Mouse (Mus musculus): ENCODE measurements around the gene Lhpp. TPM values are rescaled to one million over a fixed set of nuclear protein-coding genes. Genes with fewer than 3 reads are reported as not detected.

Lhpp gene
- polyA plus RNA-seq, 1 experiment from 2014 or later, result 20.4 TPM

DNA sequence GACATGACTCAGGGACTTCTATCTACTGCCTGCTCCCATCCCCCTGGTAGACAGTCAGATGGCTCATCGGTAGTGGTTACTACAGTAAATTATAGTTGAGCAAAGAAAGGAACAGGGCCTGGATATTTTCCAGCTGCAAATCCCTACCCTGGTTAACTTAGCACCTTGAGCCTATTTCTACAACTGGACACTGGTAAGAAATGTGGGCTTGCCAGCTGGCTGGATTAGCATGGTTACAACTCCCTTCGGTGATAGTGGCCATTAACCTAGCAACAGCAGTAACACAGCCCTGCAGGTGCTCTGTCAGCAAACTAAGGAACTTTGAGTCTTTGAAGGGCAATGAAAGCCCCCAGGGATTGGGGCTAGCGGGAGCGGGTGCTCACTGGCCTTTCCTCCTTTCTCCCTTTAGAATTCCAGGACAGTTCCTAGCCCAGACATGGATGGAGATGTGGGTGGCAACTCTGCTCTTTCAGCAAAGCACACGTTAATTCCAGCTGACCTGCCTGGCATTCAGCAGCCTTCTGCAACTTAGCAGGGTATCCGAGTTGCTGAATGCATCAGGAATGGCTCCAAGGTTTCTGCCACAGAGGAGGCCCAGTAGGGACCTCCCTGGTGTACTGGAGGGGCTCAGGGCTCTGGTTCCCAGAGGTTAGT, 121.8 kb downstream of the Lhpp start:
- no peak for DNase-seq (ENCODE audit: low spot score)
- no peaks in the 10 kb centered on the region for H3K27me3 ChIP-seq (ENCODE audit: control insufficient read depth, insufficient read depth, low read length)
- H3K4me2 ChIP-seq (replicated peaks; ENCODE audit: low read depth, low read length), result no peak overlapping the region
- H3K9me3 ChIP-seq (ENCODE audit: control insufficient read depth, low read length), result no peaks in the 10 kb centered on the region
- no peak for ATAC-seq (ENCODE audit: low FRiP score)
- 56% methylated on average over 6 of the region's 6 CpGs for WGBS
- H3K36me3 ChIP-seq (ENCODE audit: control insufficient read depth, insufficient read depth, low read length), result no peaks in the 10 kb centered on the region
- peaks cover 22% of the 10 kb centered on the region for H3K4me1 ChIP-seq (replicated peaks; ENCODE audit: control insufficient read depth, insufficient read depth, low read length)
- no peak overlapping the region for H3K9ac ChIP-seq (ENCODE audit: low read depth, low read length)
- no peak overlapping the region for H3K27ac ChIP-seq (ENCODE audit: low read depth, low read length)
- no peak overlapping the region for H3K4me3 ChIP-seq (ENCODE audit: low read depth, low read length)

- no peak overlapping the region for H3K4me2 ChIP-seq (replicated peaks; ENCODE audit: low read depth, low read length)
- H3K4me3 ChIP-seq (ENCODE audit: low read depth, low read length), result no peak overlapping the region
- WGBS, result 37% methylated on average over 6 of the region's 6 CpGs
- no peak; the same call in 1 of the 2 replicates for ATAC-seq (ENCODE audit: low FRiP score)
- H3K9me3 ChIP-seq (ENCODE audit: control insufficient read depth, low read length), result no peaks in the 10 kb centered on the region
- H3K27ac ChIP-seq (ENCODE audit: low read depth, low read length), result peak overlapping the region; percentile 63; the same call in 1 of the 2 replicates
- no peak for DNase-seq (ENCODE audit: low spot score)
- H3K9ac ChIP-seq (ENCODE audit: low read depth, low read length), result no peak overlapping the region
- H3K4me1 ChIP-seq (replicated peaks; ENCODE audit: control insufficient read depth, insufficient read depth, low read length), result peaks cover 22% of the 10 kb centered on the region
- no peaks in the 10 kb centered on the region for H3K27me3 ChIP-seq (ENCODE audit: control insufficient read depth, insufficient read depth, low read length)
- H3K36me3 ChIP-seq (ENCODE audit: control insufficient read depth, insufficient read depth, low read length), result no peaks in the 10 kb centered on the region
Measured at GRCm38 (mm10) chr7:132733521-132733920, 123.1 kb downstream of the Lhpp start.

DNA sequence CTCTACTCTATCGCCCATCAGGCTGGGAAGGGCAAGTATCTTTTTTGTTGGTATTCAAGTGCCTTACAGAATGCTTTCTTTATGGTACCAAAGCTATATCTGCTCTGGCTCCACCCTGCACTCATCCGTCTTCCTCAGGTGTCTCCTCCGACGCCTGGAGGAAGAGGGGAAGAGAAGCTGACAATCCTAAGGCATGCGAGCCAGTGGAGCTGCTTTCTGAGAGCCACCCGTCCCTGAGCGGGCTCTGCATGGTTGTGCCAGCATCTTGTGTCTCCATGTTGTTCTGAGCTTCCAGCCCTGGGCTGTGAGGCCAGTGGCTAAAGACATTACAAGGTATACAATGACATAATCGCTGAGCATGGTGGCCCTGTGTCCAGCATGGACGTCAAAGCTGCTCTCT, 123.8 kb downstream of the Lhpp start:
- Histone ChIP-seq H3K4me1 (replicated peaks; ENCODE audit: control insufficient read depth, insufficient read depth, low read length) (peaks cover 22% of the 10 kb centered on the region), H3K4me2 (replicated peaks; ENCODE audit: low read depth, low read length) (no peak overlapping the region), H3K27ac (ENCODE audit: low read depth, low read length) (peak overlapping the region; percentile 48; the same call in 1 of the 2 replicates), H3K9me3 (ENCODE audit: control insufficient read depth, low read length) (no peaks in the 10 kb centered on the region), H3K27me3 (ENCODE audit: control insufficient read depth, insufficient read depth, low read length) (no peaks in the 10 kb centered on the region), H3K4me3 (ENCODE audit: low read depth, low read length) (no peak overlapping the region), H3K9ac (ENCODE audit: low read depth, low read length) (no peak overlapping the region), H3K36me3 (ENCODE audit: control insufficient read depth, insufficient read depth, low read length) (no peaks in the 10 kb centered on the region)
- WGBS, result 68% methylated on average over 9 of the region's 9 CpGs
- DNase-seq (ENCODE audit: low spot score) (no peak), ATAC-seq (ENCODE audit: low FRiP score) (no peak)

DNA sequence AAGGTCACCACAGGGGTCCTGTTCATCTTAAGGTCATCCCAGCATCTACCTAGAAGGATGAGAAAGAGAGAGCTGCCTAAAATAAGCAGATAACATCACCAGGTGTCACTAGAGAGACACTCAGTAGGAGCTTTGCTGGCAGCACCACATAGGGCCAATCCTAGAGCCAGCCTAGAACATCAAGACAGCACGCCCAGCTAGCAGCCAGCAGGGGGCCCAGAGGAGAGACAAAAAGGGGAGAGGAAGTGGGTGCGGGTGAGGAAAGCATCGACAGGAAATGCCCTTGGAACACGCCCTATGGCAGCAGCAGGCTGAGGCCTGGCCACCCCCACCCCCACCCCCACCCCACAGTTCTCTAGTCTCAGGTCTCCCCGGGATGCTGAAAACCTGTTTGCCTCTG, 124.7 kb downstream of the Lhpp start:
- DNase-seq (ENCODE audit: low spot score) (no peak), ATAC-seq (ENCODE audit: low FRiP score) (no peak)
- peaks cover 22% of the 10 kb centered on the region for H3K4me1 ChIP-seq (replicated peaks; ENCODE audit: control insufficient read depth, insufficient read depth, low read length)
- no peaks in the 10 kb centered on the region for H3K36me3 ChIP-seq (ENCODE audit: control insufficient read depth, insufficient read depth, low read length)
- WGBS, result 62% methylated on average over 5 of the region's 5 CpGs
- no peak overlapping the region for H3K4me3 ChIP-seq (ENCODE audit: low read depth, low read length)
- H3K9me3 ChIP-seq (ENCODE audit: control insufficient read depth, low read length), result no peaks in the 10 kb centered on the region
- H3K4me2 ChIP-seq (replicated peaks; ENCODE audit: low read depth, low read length), result no peak overlapping the region
- H3K27me3 ChIP-seq (ENCODE audit: control insufficient read depth, insufficient read depth, low read length), result no peaks in the 10 kb centered on the region
- no peak overlapping the region for H3K9ac ChIP-seq (ENCODE audit: low read depth, low read length)
- H3K27ac ChIP-seq (ENCODE audit: low read depth, low read length), result no peak overlapping the region

DNA sequence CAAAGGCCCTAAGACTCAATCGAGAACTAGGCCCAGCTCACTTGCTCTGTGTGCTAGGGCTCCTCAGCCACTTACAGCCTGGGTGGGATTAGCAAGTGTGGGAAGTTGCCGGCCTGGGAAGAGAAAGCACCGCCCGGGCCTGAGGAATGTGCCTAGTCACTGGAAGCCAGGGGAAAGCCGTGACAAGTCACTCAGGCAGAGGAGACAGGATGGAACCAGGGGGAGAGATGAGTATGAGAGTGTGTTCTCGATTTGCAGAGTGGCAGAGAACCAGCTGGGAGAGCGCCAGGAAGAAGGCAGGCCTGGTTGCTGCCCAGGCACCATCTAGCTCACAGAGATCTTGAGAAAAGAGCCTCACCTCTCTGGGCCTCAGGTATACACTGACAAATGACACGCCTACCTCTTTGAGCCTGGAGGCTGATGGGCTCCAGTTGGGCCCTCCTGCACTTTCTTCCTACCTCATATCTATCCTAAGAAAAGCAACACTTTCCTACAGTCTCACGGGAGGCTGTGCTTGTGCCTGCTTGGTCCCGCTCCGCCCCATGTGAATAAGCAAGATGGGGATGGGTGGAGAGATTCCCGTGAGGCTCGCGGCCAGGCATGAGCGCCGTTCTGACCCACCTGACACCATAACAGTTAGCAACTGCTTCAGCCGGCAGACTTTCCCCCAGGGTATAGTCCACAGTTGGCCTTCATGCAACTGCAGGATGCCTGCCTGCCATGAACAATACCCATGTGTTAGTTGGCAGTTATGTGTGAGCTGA, 125.8 kb downstream of the Lhpp start:
- Histone ChIP-seq H3K36me3 (ENCODE audit: control insufficient read depth, insufficient read depth, low read length) (no peaks in the 10 kb centered on the region), H3K4me1 (replicated peaks; ENCODE audit: control insufficient read depth, insufficient read depth, low read length) (peaks cover 20% of the 10 kb centered on the region), H3K27ac (ENCODE audit: low read depth, low read length) (no peak overlapping the region), H3K9me3 (ENCODE audit: control insufficient read depth, low read length) (no peaks in the 10 kb centered on the region), H3K4me3 (ENCODE audit: low read depth, low read length) (no peak overlapping the region), H3K9ac (ENCODE audit: low read depth, low read length) (no peak overlapping the region), H3K4me2 (replicated peaks; ENCODE audit: low read depth, low read length) (no peak overlapping the region), H3K27me3 (ENCODE audit: control insufficient read depth, insufficient read depth, low read length) (no peaks in the 10 kb centered on the region)
- ATAC-seq (ENCODE audit: low FRiP score), result no peak
- DNase-seq (ENCODE audit: low spot score), result no peak
- 67% methylated on average over 17 of the region's 17 CpGs for WGBS

DNA sequence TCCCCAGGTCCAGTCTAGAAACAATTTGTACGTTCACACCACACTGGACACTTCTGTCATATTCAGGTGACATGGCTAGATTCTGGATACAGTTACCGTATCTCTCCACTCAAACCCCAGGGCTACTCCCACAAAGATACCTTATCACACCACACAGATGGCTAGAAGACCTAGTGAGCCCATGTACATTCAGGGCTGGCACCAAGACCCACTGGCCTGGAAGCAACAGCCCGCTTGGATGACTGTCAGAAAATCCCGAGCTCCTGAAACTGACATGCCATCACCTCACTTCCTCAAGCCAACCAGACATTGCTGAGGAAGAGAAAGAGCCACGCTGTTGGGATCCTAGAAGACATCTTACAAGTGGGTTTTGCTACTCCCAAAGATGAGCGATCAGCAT, 128.4 kb downstream of the Lhpp start:
- H3K9me3 ChIP-seq (ENCODE audit: control insufficient read depth, low read length), result no peaks in the 10 kb centered on the region
- no peaks in the 10 kb centered on the region for H3K27me3 ChIP-seq (ENCODE audit: control insufficient read depth, insufficient read depth, low read length)
- no peak overlapping the region for H3K9ac ChIP-seq (ENCODE audit: low read depth, low read length)
- no peak overlapping the region for H3K4me2 ChIP-seq (replicated peaks; ENCODE audit: low read depth, low read length)
- H3K27ac ChIP-seq (ENCODE audit: low read depth, low read length), result no peak overlapping the region
- peaks cover 6% of the 10 kb centered on the region for H3K4me1 ChIP-seq (replicated peaks; ENCODE audit: control insufficient read depth, insufficient read depth, low read length)
- ATAC-seq (ENCODE audit: low FRiP score) (no peak), DNase-seq (ENCODE audit: low spot score) (no peak)
- H3K36me3 ChIP-seq (ENCODE audit: control insufficient read depth, insufficient read depth, low read length), result no peaks in the 10 kb centered on the region
- no peak overlapping the region for H3K4me3 ChIP-seq (ENCODE audit: low read depth, low read length)
- WGBS, result 93% methylated on average over 6 of the region's 6 CpGs

DNA sequence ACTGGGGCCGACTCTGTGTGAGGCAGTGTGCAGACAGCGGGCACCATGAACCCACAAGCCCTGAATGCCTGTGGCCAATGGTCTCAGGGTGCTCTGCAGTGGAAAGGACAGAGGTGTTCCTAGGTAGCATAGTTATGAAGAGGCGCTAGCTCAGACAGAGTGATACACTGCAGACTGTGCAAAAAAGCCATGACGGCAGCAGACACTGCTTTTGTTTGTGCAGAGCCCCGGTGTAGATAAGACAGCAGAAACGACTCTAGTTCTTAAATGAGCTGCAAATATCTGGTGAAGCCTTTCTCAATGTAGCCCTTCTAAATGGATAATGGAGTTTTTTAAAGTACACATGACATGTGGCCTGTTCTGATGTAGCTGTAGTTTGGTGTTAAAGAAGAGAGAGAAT, 129.4 kb downstream of the Lhpp start:
- H3K4me3 ChIP-seq (ENCODE audit: low read depth, low read length), result no peak overlapping the region

DNA sequence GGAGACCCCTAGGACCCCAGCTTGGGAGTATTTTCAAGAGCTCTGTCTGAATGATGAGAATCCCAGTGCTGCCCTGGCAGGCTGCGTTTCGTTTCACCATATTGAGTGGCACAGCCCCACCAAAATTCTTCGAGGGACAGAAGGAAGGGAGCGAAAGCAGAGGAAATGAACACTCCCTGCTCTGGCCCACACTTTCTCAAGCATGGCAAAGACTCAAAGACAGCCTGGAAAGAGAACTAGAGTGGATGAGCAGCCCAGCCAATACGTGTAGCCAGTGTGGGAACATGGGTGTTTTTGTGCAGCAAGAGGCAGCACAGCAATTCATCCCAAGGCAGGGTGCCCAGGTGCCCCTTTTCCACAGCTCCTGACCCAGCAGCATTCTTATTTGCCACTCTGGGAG, 132.5 kb downstream of the Lhpp start:
- H3K9me3 ChIP-seq (ENCODE audit: control insufficient read depth, low read length), result no peaks in the 10 kb centered on the region
- H3K27ac ChIP-seq (ENCODE audit: low read depth, low read length), result no peak overlapping the region
- ATAC-seq (ENCODE audit: low FRiP score) (no peak), DNase-seq (ENCODE audit: low spot score) (no peak)
- no peaks in the 10 kb centered on the region for H3K36me3 ChIP-seq (ENCODE audit: control insufficient read depth, insufficient read depth, low read length)
- no peaks in the 10 kb centered on the region for H3K4me1 ChIP-seq (replicated peaks; ENCODE audit: control insufficient read depth, insufficient read depth, low read length)
- H3K4me3 ChIP-seq (ENCODE audit: low read depth, low read length), result no peak overlapping the region
- whole genome bisulfite sequencing, result 87% methylated on average over 5 of the region's 5 CpGs
- H3K27me3 ChIP-seq (ENCODE audit: control insufficient read depth, insufficient read depth, low read length), result no peaks in the 10 kb centered on the region
- H3K4me2 ChIP-seq (replicated peaks; ENCODE audit: low read depth, low read length), result no peak overlapping the region
- H3K9ac ChIP-seq (ENCODE audit: low read depth, low read length), result no peak overlapping the region

More for the DNA sequence above, 129.4 kb downstream of the Lhpp start:
- Histone ChIP-seq H3K9me3 (ENCODE audit: control insufficient read depth, low read length) (no peaks in the 10 kb centered on the region), H3K9ac (ENCODE audit: low read depth, low read length) (no peak overlapping the region), H3K27ac (ENCODE audit: low read depth, low read length) (no peak overlapping the region), H3K36me3 (ENCODE audit: control insufficient read depth, insufficient read depth, low read length) (no peaks in the 10 kb centered on the region), H3K27me3 (ENCODE audit: control insufficient read depth, insufficient read depth, low read length) (no peaks in the 10 kb centered on the region), H3K4me1 (replicated peaks; ENCODE audit: control insufficient read depth, insufficient read depth, low read length) (0 out of 2 replicates have a peak, but pooled peaks cover 2% of the 10 kb centered on the region), H3K4me2 (replicated peaks; ENCODE audit: low read depth, low read length) (no peak overlapping the region)
- WGBS, result 89% methylated on average over 6 of the region's 6 CpGs
- ATAC-seq (ENCODE audit: low FRiP score) (no peak), DNase-seq (ENCODE audit: low spot score) (no peak)

DNA sequence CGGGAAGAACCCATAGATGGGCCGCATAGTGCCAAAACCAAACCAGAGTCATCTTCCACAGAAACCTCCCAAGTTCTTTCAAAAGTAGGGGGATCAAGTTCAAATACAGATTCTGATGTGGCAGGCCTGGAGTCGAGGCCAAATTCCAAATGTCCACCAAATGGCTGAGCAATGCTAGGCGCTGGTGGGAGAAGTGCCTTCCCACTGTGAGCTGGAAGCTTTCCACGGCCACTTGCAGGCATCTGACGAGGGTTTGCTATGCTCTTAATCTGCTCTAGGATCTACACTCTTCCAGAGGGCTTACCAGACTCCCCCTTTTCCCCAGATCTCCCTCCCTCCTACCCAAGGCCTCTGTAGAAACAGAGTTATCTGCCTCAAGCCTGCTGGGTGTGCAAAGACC, 136.7 kb downstream of the Lhpp start:
- Histone ChIP-seq H3K9ac (ENCODE audit: low read depth, low read length) (no peak overlapping the region), H3K27ac (ENCODE audit: low read depth, low read length) (no peak overlapping the region), H3K4me2 (replicated peaks; ENCODE audit: low read depth, low read length) (no peak overlapping the region), H3K36me3 (ENCODE audit: control insufficient read depth, insufficient read depth, low read length) (no peaks in the 10 kb centered on the region), H3K27me3 (ENCODE audit: control insufficient read depth, insufficient read depth, low read length) (no peaks in the 10 kb centered on the region), H3K9me3 (ENCODE audit: control insufficient read depth, low read length) (no peaks in the 10 kb centered on the region), H3K4me3 (ENCODE audit: low read depth, low read length) (no peak overlapping the region), H3K4me1 (replicated peaks; ENCODE audit: control insufficient read depth, insufficient read depth, low read length) (no peaks in the 10 kb centered on the region)
- DNase-seq (ENCODE audit: low spot score), result no peak
- no peak for ATAC-seq (ENCODE audit: low FRiP score)
- 83% methylated on average over 6 of the region's 6 CpGs for WGBS
